Mouse (Mus musculus) megakaryocyte-erythroid progenitor cell, adult 5-6 weeks (primary cell): Measurements from ENCODE around the gene Nags. TPM values are rescaled to one million over a fixed set of nuclear protein-coding genes. Genes with fewer than 3 reads are reported as not detected.

Source experiments
- ATAC-seq: replicated peaks from 2 replicates; pipeline ENCODE4 v1.8.0; 2016; ENCODE audit warnings: mild to moderate bottlenecking, inconsistent platforms; ENCODE audit not compliant: severe bottlenecking, poor library complexity, low FRiP score, low TSS enrichment
- total RNA-seq, 2 experiments: library from RNA; stranded (forward) in 1 of 2; stranded (reverse) in 1 of 2; fragments of 200-1000, 215-1000 nt in 1 of 2; fragments of >200 nt in 1 of 2; fragmentation: Nextera tagmentation in 1 of 2; gene quantifications; 2 replicates each; pipeline ENCODE4 v1.2.3; 2014 to 2017

Gene Nags
- total RNA-seq, 2 experiments from 2014 or later, result 1.6 to 7.4 TPM

- ATAC-seq, result peak; percentile 39; the same call in 1 of the 2 replicates
These were observed 50.9 kb downstream of the Nags start for GRCm38 (mm10) chr11:102196018-102196797.

DNA sequence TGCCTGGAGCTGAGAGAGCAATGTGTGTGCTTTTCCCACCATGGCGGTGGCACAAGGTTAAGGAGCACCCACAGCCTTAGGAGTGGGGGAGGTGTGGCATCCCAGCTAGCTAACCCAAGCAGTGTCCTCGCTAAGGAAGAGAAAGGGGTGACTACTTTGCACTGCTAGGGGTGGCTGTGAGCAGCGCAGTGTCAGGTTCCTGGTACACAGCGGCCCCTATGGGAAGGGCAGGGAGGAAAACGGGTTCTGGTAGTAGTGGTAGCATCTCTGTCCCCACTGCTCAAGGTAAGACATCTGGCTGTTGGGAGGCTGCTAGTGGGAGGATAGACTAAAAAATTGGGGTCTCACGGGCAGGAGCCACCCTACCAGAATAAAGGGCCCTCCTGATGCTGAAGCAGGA lies 52.9 kb downstream of the Nags start:
- ATAC-seq, result no peak

Other genes starting within 250 kb of the Nags start
- gene Sost, start 178.5 kb upstream of the Nags start, total RNA-seq (2014; fragmentation: Nextera tagmentation), result not detected in 2 replicates
- gene Sost, start 178.5 kb upstream of the Nags start, total RNA-seq (2017), result not detected in 2 replicates
- gene Cfap97d1, start 161.2 kb upstream of the Nags start, total RNA-seq (2014; fragmentation: Nextera tagmentation), result not detected in 2 replicates
- not detected in 2 replicates for gene Cfap97d1, start 161.2 kb upstream of the Nags start, total RNA-seq (2017)
- gene Dusp3, start 158.5 kb upstream of the Nags start, total RNA-seq (2014; fragmentation: Nextera tagmentation), result 0.28 and 0.96 TPM in 2 replicates
- gene Dusp3, start 158.5 kb upstream of the Nags start, total RNA-seq (2017), result 0.70 and 1.3 TPM in 2 replicates
- not detected in 2 replicates for gene Mpp3, start 117.1 kb upstream of the Nags start, total RNA-seq (2014; fragmentation: Nextera tagmentation)
- gene Mpp3, start 117.1 kb upstream of the Nags start, total RNA-seq (2017), result not detected in 2 replicates
- gene Cd300lg, start 104.0 kb upstream of the Nags start, total RNA-seq (2014; fragmentation: Nextera tagmentation), result not detected in 2 replicates
- gene Cd300lg, start 104.0 kb upstream of the Nags start, total RNA-seq (2017), result 1.8 TPM in 1 of 2 replicates, not detected in the other
- gene Mpp2, start 57.0 kb upstream of the Nags start, total RNA-seq (2014; fragmentation: Nextera tagmentation), result 3.2 and 3.7 TPM in 2 replicates
- 3.1 and 4.2 TPM in 2 replicates for gene Mpp2, start 57.0 kb upstream of the Nags start, total RNA-seq (2017)
- not detected in 2 replicates for gene Ppy, start 44.2 kb upstream of the Nags start, total RNA-seq (2014; fragmentation: Nextera tagmentation)
- not detected in 2 replicates for gene Ppy, start 44.2 kb upstream of the Nags start, total RNA-seq (2017)
- not detected in 2 replicates for gene Pyy, start 37.7 kb upstream of the Nags start, total RNA-seq (2014; fragmentation: Nextera tagmentation)
- not detected in 2 replicates for gene Pyy, start 37.7 kb upstream of the Nags start, total RNA-seq (2017)
- gene Tmem101, start 10.9 kb downstream of the Nags start, total RNA-seq (2014; fragmentation: Nextera tagmentation), result 4.7 and 9.3 TPM in 2 replicates
- gene Tmem101, start 10.9 kb downstream of the Nags start, total RNA-seq (2017), result 11.8 and 15.7 TPM in 2 replicates
- gene Lsm12, start 39.8 kb downstream of the Nags start, total RNA-seq (2014; fragmentation: Nextera tagmentation), result 110 TPM in 2 replicates
- 71.3 and 94.9 TPM in 2 replicates for gene Lsm12, start 39.8 kb downstream of the Nags start, total RNA-seq (2017)
- 71.5 and 93.3 TPM in 2 replicates for gene G6pc3, start 44.1 kb downstream of the Nags start, total RNA-seq (2014; fragmentation: Nextera tagmentation)
- 39.9 and 59.4 TPM in 2 replicates for gene G6pc3, start 44.1 kb downstream of the Nags start, total RNA-seq (2017)
- gene Hdac5, start 84.7 kb downstream of the Nags start, total RNA-seq (2014; fragmentation: Nextera tagmentation), result 10.7 and 16.6 TPM in 2 replicates
- gene Hdac5, start 84.7 kb downstream of the Nags start, total RNA-seq (2017), result 6.1 and 11.4 TPM in 2 replicates
- 36.4 and 48.1 TPM in 2 replicates for gene BC030867, start 103.4 kb downstream of the Nags start, total RNA-seq (2014; fragmentation: Nextera tagmentation)
- gene BC030867, start 103.4 kb downstream of the Nags start, total RNA-seq (2017), result 7.5 and 12.3 TPM in 2 replicates
- gene Asb16, start 123.2 kb downstream of the Nags start, total RNA-seq (2014; fragmentation: Nextera tagmentation), result 2.2 and 2.5 TPM in 2 replicates
- 0.84 and 1.3 TPM in 2 replicates for gene Asb16, start 123.2 kb downstream of the Nags start, total RNA-seq (2017)
- 14.5 and 19.8 TPM in 2 replicates for gene Tmub2, start 139.4 kb downstream of the Nags start, total RNA-seq (2014; fragmentation: Nextera tagmentation)
- 10.0 and 27.4 TPM in 2 replicates for gene Tmub2, start 139.4 kb downstream of the Nags start, total RNA-seq (2017)
- 23.2 and 34.0 TPM in 2 replicates for gene Atxn7l3, start 151.1 kb downstream of the Nags start, total RNA-seq (2014; fragmentation: Nextera tagmentation)
- gene Atxn7l3, start 151.1 kb downstream of the Nags start, total RNA-seq (2017), result 18.3 and 21.5 TPM in 2 replicates
- 90.4 and 102 TPM in 2 replicates for gene Ubtf, start 174.2 kb downstream of the Nags start, total RNA-seq (2014; fragmentation: Nextera tagmentation)
- gene Ubtf, start 174.2 kb downstream of the Nags start, total RNA-seq (2017), result 162 and 180 TPM in 2 replicates
- 0.42 and 0.46 TPM in 2 replicates for gene Slc4a1, start 220.7 kb downstream of the Nags start, total RNA-seq (2014; fragmentation: Nextera tagmentation)
- 0.27 and 6.8 TPM in 2 replicates for gene Slc4a1, start 220.7 kb downstream of the Nags start, total RNA-seq (2017)
- gene Rundc3a, start 247.9 kb downstream of the Nags start, total RNA-seq (2014; fragmentation: Nextera tagmentation), result not detected in 2 replicates
- not detected in 2 replicates for gene Rundc3a, start 247.9 kb downstream of the Nags start, total RNA-seq (2017)